Mouse (Mus musculus): ENCODE measurements around the gene Kifc5b. TPM values are rescaled to one million over a fixed set of nuclear protein-coding genes. Genes with fewer than 3 reads are reported as not detected.

The Kifc5b gene
- polyA plus RNA-seq, 1 experiment = 9.9 TPM

DNA sequence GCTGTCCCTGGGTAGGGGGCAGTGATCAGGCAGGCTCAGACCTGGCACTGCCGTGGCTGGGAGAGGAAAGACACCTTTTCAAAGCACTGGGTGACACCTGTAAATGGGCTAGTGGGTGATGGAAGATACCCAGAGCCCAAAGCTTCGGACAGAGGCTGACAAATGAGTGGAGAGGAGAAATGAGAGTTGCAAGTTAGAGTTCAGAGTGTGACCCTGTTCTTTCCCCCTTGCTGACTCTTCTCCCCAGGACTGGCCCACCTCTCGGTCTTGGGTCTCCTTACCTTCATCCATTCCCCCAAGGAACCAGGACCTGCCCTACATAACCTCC is 23.0 kb downstream of the Kifc5b start:
- no peak for TF ChIP-seq POLR2A (IDR thresholded peaks at IDR 0.05; ENCODE audit: borderline replicate concordance, extremely low read depth, insufficient read depth, insufficient read length, poor library complexity, severe bottlenecking)
- no peak for TF ChIP-seq CTCF (IDR thresholded peaks at IDR 0.05; ENCODE audit: borderline replicate concordance, extremely low read depth, insufficient read depth, insufficient read length)
- DNase-seq (ENCODE audit: low read depth) = no peak

GRCm38 (mm10) chr17:26941031-26941789 is 24.3 kb downstream of the Kifc5b start, which contains the start of gene Syngap1:
TSS of gene Syngap1 (plus strand) at chr17:26941253.
- DNase-seq (ENCODE audit: low read depth) = peak; percentile 92
- peak; percentile 5; the same call in 1 of the 2 replicates for TF ChIP-seq POLR2A (IDR thresholded peaks at IDR 0.05; ENCODE audit: borderline replicate concordance, extremely low read depth, insufficient read depth, insufficient read length, poor library complexity, severe bottlenecking)
- TF ChIP-seq CTCF (IDR thresholded peaks at IDR 0.05; ENCODE audit: borderline replicate concordance, extremely low read depth, insufficient read depth, insufficient read length) = no peak

DNA sequence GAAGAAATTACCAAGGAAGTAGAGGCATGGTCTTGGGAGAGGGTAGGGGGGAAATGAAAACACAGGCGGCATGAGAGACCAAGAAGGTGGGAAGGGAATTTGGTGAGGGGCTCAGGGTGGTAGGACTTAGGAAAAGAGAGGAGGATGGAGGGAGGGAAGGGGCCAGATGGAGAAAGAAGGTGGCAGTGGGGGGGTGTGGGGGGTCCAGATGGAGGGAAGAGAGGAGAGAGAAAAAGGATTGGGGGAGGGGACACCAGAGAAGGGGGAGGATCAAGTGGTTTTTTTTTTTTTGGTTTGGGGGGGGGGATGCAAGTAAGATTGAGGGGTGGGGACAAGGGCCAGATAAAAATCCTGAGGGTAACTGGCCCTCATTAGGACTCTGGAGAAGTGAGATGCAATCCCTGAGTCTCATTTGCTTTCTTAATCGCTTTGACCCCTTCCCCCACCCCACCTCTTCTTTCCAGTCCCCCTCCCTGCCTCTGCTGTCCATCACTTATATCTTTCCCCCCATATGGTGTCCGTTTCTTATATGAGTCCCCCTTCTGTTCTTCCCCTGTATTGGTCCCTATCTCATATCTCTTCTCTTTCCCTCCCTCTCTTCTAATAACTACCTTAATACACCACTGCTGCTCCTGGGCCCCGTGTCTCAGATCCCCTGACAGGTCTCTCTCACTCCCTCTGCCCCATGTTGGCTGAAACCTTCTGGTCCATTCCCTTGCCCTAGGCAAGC is 25.1 kb downstream of the Kifc5b start:
- DNase-seq (ENCODE audit: low read depth) = peak; percentile 59
- TF ChIP-seq CTCF (IDR thresholded peaks at IDR 0.05; ENCODE audit: borderline replicate concordance, extremely low read depth, insufficient read depth, insufficient read length) (no peak), POLR2A (IDR thresholded peaks at IDR 0.05; ENCODE audit: borderline replicate concordance, extremely low read depth, insufficient read depth, insufficient read length, poor library complexity, severe bottlenecking) (no peak; the same call in 1 of the 2 replicates)

GRCm38 (mm10) chr17:26945824-26946495 is 29.1 kb downstream of the Kifc5b start:
- TF ChIP-seq CTCF (IDR thresholded peaks at IDR 0.05; ENCODE audit: borderline replicate concordance, extremely low read depth, insufficient read depth, insufficient read length) = no peak

DNA sequence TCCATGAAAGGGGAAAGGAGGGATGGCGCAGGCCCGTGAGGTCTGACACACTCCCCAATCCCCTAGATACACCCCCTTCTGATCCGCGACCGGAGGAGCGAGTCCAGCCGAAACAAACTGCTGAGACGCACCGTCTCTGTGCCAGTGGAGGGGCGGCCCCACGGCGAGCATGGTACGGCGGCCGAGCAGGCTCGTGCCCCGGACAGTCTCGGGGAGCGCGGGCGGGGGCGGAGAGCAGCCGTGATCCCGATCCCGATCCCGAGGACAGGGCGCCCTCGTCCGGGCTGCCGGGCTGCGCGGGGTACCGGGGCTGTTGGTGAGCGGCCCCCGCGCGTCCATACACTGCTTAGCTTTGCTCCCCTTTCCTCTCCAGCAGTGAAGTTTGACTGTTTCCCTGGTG is 29.7 kb downstream of the Kifc5b start:
- TF ChIP-seq POLR2A (IDR thresholded peaks at IDR 0.05; ENCODE audit: borderline replicate concordance, extremely low read depth, insufficient read depth, insufficient read length, poor library complexity, severe bottlenecking) (no peak), CTCF (IDR thresholded peaks at IDR 0.05; ENCODE audit: borderline replicate concordance, extremely low read depth, insufficient read depth, insufficient read length) (no peak)
- peak; percentile 75 for DNase-seq (ENCODE audit: low read depth)

More at GRCm38 (mm10) chr17:26945824-26946495, 29.1 kb downstream of the Kifc5b start:
- DNase-seq (ENCODE audit: low read depth) = no peak

DNA sequence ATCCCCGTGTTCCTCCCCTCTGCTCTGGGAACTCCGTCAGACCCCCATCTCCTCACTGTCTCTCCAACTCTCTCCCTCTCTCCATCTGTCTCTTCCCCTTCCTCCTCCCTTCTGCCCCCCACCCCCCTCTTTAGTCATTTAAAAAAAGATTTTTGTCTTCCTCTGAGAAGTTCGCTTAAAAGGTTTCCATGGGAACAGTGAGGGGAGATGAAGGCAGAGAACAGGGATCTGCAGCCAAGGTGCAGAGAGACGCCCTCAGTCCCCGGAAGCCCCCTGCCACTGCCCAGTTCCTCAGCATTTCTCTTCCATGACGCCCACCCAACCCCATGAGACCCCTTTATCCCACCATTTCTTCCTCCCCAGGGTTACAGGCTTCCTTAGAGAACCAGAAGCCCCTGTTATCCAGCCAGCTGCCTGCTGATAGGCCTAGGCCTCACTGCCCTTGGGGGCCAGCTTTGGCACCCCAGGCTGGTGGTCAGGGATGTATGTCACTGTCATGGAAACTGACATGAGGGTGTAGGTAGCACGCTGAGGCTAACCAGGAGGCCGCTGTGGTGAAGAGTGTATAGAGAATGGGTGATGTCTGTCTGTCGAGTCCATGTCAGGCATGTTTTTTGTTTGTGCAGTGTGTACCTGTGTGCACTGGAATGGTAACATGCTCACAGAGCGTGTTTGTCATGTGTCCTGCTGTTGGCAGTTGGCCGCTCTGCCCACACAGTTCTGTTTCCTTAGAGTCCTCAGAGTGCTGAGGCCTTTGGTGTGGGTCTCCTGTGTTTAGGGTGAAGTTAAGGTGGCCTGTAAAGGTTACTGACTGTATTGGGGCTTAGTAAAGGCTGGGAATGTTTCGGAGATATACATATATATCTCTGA is 30.6 kb downstream of the Kifc5b start:
- peak; percentile 72 for DNase-seq (ENCODE audit: low read depth)
- TF ChIP-seq POLR2A (IDR thresholded peaks at IDR 0.05; ENCODE audit: borderline replicate concordance, extremely low read depth, insufficient read depth, insufficient read length, poor library complexity, severe bottlenecking) (no peak), CTCF (IDR thresholded peaks at IDR 0.05; ENCODE audit: borderline replicate concordance, extremely low read depth, insufficient read depth, insufficient read length) (no peak)

- peak; percentile 66 for DNase-seq (ENCODE audit: low read depth)
- no peak for TF ChIP-seq CTCF (IDR thresholded peaks at IDR 0.05; ENCODE audit: borderline replicate concordance, extremely low read depth, insufficient read depth, insufficient read length)
- TF ChIP-seq POLR2A (IDR thresholded peaks at IDR 0.05; ENCODE audit: borderline replicate concordance, extremely low read depth, insufficient read depth, insufficient read length, poor library complexity, severe bottlenecking) = no peak
Measured at GRCm38 (mm10) chr17:26948316-26949050, 31.6 kb downstream of the Kifc5b start.

- TF ChIP-seq CTCF (IDR thresholded peaks at IDR 0.05; ENCODE audit: borderline replicate concordance, extremely low read depth, insufficient read depth, insufficient read length) (peak; percentile 43; the same call in 1 of the 2 replicates), POLR2A (IDR thresholded peaks at IDR 0.05; ENCODE audit: borderline replicate concordance, extremely low read depth, insufficient read depth, insufficient read length, poor library complexity, severe bottlenecking) (no peak)
- DNase-seq (ENCODE audit: low read depth) = no peak
Measured at GRCm38 (mm10) chr17:26949051-26949577, 32.2 kb downstream of the Kifc5b start.

- DNase-seq (ENCODE audit: low read depth) = no peak
Measured at GRCm38 (mm10) chr17:26949866-26950265, 33.0 kb downstream of the Kifc5b start.

More at GRCm38 (mm10) chr17:26949866-26950265, 33.0 kb downstream of the Kifc5b start:
- TF ChIP-seq CTCF (IDR thresholded peaks at IDR 0.05; ENCODE audit: borderline replicate concordance, extremely low read depth, insufficient read depth, insufficient read length) = no peak
- TF ChIP-seq POLR2A (IDR thresholded peaks at IDR 0.05; ENCODE audit: borderline replicate concordance, extremely low read depth, insufficient read depth, insufficient read length, poor library complexity, severe bottlenecking) = no peak
